Mouse (Mus musculus) splenic B cell, adult 2 months (primary cell): ENCODE data around the gene Ppp1r14d.
A peak's percentile ranks its signal among the peaks of the same experiment; 100 is the strongest.

Source experiments
- DNase-seq: peaks from one replicate; pipeline ENCODE4 v3.0.0-alpha.2; 2011; ENCODE audit warnings: low read depth, low spot score
- H3K27me3 ChIP-seq: 2 replicates; pipeline ENCODE4 v1.6.1; 2012; ENCODE audit warnings: mild to moderate bottlenecking, low read length, moderate library complexity, mixed read lengths; ENCODE audit not compliant: control insufficient read depth, poor library complexity, insufficient read depth, severe bottlenecking
- H3K36me3 ChIP-seq: 2 replicates; pipeline ENCODE4 v1.6.1; 2012; ENCODE audit warnings: mild to moderate bottlenecking, low read length, moderate library complexity, mixed read lengths; ENCODE audit not compliant: control insufficient read depth, poor library complexity, insufficient read depth, severe bottlenecking

The Ppp1r14d gene

DNA sequence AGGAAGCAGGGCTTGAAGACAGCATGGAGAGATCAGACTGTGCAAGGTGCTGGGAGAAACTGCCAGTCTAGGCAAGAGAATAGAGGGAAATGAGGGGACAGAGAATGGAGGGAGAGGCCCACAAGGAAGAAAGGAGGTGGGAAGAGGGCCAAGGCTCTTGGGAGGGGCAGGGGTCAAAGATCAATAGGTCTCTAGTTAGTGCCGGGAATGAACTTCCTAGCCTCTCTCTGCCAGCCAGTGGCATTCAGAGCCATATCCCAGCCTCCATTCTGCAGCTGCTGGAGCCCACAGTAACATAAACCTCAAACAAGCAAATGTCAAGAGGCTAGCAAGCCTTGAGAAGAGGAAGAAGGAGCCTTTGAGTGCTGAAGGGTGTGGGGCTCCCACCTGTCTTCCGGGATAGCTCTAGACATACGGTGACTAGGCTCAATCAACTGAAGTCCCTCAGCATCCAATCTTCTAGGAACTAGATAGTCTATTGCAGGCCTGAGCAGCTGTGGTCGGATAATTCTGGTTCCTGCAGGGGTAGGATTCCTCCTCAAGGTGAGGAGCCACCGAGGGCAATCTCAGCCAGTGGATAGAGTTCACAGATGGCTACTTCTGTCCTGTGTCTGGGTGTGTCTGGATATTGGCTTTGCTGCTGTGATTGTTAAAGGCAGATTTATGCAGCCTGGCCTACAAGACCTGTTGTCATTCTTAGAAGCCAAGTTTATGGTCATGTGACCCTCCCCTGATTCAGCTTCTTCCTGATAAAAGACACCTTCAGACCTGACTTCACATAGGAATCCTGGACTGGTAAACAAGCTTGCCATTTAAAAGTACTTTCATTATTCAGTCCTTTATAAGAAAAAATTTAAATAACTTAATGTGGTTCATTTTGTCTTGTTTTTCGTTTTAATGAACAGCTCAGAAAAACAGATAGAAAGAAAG, at the start of gene Ppp1r14d:
TSS of gene Ppp1r14d (minus strand) at position 132 of the 930 bp plus-strand sequence.
- H3K36me3 ChIP-seq: no peaks in the 10 kb centered on the region
- H3K27me3 ChIP-seq: no peaks in the 10 kb centered on the region
- no peak for DNase-seq

DNA sequence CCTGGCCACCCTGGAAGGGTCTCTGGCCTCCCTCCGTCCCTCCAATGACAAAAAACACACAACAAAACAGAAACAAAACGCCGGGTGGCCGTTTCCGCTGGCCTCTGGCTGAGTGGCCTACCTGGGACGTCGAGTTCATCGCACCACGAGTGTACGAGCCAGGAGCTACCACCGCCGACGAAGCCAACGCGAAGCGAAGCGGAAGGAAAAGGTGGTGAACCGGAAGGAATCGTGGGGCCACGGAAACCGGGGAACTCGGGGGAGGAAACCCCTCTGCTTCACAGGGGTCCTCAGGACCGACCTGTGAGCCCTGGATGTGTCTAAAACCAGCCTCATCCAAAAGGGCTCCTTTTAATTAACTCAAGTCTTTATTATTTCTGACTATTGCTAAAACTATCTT, 48.1 kb upstream of the Ppp1r14d start:
- DNase-seq: no peak
- Histone ChIP-seq H3K36me3 (no peaks in the 10 kb centered on the region), H3K27me3 (no peaks in the 10 kb centered on the region)

GRCm38 (mm10) chr2:119276926-119277325, 47.2 kb upstream of the Ppp1r14d start:
- no peaks in the 10 kb centered on the region for H3K36me3 ChIP-seq
- no peak for DNase-seq
- no peaks in the 10 kb centered on the region for H3K27me3 ChIP-seq

GRCm38 (mm10) chr2:119274126-119274525, 44.4 kb upstream of the Ppp1r14d start:
- Histone ChIP-seq H3K36me3 (no peaks in the 10 kb centered on the region), H3K27me3 (no peaks in the 10 kb centered on the region)
- DNase-seq: no peak

DNA sequence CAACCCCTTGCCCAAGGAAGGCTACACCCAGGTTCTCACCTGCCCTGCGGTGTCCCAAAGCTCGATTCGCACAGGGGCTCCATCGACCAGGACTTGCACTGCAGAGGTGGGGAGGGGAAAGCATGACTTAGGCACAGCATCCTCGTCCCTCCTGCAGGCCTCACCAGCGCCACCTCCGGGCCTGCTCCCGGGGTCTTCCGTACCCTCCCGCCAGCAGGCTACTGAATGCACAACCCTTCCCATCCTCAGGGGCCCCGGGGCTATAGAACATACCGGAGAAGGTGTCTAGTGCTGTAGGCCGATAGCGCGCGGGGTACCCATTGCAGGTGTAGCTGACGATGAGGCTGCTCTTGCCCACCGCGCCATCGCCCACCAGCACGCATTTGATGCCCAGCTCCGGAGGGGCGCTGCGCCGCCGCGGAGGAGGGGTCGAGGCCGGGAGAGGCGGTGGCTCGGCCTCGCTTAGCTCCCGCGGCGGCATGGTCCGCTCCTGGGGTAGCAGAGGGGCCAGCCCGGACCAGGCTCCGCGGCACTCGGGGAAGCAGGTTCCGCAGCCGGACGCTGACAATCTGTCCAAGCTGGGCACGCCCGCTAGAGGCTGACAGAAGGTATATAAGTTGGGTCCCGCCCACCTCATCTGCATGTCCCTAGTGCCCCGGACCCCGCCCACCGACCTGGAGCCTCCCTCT, 41.1 kb upstream of the Ppp1r14d start, which contains the start of gene Rhov:
TSS of gene Rhov (minus strand) at position 630 of the 689 bp plus-strand sequence.
- Histone ChIP-seq H3K36me3 (no peaks in the 10 kb centered on the region), H3K27me3 (no peaks in the 10 kb centered on the region)
- peak; percentile 75 for DNase-seq

GRCm38 (mm10) chr2:119270286-119270642, 40.6 kb upstream of the Ppp1r14d start:
- Histone ChIP-seq H3K36me3 (no peaks in the 10 kb centered on the region), H3K27me3 (no peaks in the 10 kb centered on the region)
- no peak for DNase-seq

- no peak for DNase-seq
- Histone ChIP-seq H3K36me3 (no peaks in the 10 kb centered on the region), H3K27me3 (no peaks in the 10 kb centered on the region)
These were observed 34.1 kb upstream of the Ppp1r14d start for GRCm38 (mm10) chr2:119263813-119264212.

GRCm38 (mm10) chr2:119262978-119263377, 33.3 kb upstream of the Ppp1r14d start:
- H3K27me3 ChIP-seq: no peaks in the 10 kb centered on the region
- no peak for DNase-seq
- H3K36me3 ChIP-seq: no peaks in the 10 kb centered on the region

DNA sequence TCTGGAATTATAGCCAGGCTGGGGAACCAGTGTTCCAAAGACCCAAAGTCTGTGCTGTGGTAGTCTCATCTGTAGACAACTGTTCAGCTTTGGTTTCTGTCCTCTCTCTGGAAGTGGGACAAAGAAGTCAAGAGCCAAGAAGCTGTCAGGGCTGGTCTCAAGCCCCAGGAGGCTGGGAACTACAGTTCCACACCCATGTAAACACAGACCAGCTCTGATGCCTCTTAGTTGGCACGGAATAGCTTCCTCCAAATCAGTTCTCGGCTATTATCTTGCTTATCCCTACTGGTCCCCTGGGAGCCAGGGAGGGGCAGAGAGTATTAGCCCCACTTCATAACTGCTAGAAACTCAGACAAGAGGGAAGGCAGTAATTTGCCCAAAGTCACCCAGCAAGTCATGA, 31.6 kb upstream of the Ppp1r14d start:
- DNase-seq: no peak
- Histone ChIP-seq H3K36me3 (no peaks in the 10 kb centered on the region), H3K27me3 (no peaks in the 10 kb centered on the region; the same call in 1 of the 2 replicates)

DNA sequence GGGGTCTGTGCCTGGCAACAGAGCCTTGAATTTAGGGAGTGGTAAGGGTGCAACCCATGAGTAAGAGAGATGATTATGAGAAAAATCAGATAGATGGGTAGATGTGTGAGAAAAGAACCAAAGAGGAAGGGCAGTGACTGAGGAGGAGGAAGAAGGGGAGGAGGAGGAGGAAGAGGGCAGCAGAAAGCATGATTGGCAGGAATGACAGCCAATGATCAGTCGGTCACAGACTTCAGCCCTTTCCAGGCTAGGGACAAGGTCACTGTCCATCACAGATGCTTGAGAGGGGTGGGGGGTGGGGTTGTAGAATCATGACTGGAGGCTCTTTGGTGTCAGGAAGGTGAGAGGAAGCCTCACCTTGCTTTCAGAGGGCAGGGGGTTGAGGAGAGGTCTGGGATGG, 30.8 kb upstream of the Ppp1r14d start:
- Histone ChIP-seq H3K27me3 (no peaks in the 10 kb centered on the region; the same call in 1 of the 2 replicates), H3K36me3 (no peaks in the 10 kb centered on the region)
- no peak for DNase-seq

- no peak for DNase-seq
- H3K36me3 ChIP-seq: no peaks in the 10 kb centered on the region
- H3K27me3 ChIP-seq: peaks cover 2% of the 10 kb centered on the region
These were observed 25.3 kb upstream of the Ppp1r14d start for GRCm38 (mm10) chr2:119254976-119255375.

DNA sequence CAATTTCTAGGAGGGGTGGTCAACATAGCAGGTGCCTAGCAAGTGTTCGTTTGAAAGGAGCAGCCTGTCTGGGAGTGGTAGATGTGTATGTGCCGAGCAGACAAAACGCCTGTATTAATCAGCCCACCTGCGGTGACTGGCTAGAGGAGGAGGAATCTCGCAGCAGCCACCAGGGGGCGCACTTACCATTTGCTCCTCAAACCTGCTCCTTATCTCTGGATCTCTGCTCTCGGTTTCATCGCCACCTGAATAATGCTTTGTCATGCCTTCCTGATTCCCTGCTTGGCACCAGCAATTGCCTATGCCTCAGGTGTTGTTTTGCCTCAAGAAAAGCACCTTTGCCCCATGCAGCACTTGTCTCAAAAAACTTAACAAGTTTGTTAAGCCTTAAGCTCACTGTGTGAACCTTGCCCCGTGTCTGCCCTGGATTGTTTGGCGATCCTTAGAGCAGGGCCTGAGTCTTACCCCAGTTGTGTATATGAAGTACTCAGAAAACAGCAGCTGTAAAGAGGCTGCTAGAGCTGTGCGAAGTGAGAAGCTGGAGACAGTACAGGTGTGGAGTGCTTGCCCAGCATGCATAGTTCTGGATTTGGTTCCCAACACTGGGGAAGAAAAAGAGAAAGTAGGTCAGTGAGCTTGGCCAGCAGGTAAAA, 21.2 kb upstream of the Ppp1r14d start:
- Histone ChIP-seq H3K36me3 (no peaks in the 10 kb centered on the region), H3K27me3 (peaks cover 2% of the 10 kb centered on the region; the same call in 1 of the 2 replicates)
- peak; percentile 89 for DNase-seq

GRCm38 (mm10) chr2:119250377-119250776, 20.7 kb upstream of the Ppp1r14d start:
- Histone ChIP-seq H3K27me3 (peaks cover 2% of the 10 kb centered on the region; the same call in 1 of the 2 replicates), H3K36me3 (no peaks in the 10 kb centered on the region)
- no peak for DNase-seq

GRCm38 (mm10) chr2:119249592-119250061, 19.9 kb upstream of the Ppp1r14d start:
- peaks cover 2% of the 10 kb centered on the region; the same call in 1 of the 2 replicates for H3K27me3 ChIP-seq
- DNase-seq: no peak
- H3K36me3 ChIP-seq: no peaks in the 10 kb centered on the region
